Mouse (Mus musculus): ENCODE results near the gene E430018J23Rik.

- TF ChIP-seq CTCF (IDR thresholded peaks at IDR 0.05; ENCODE audit: low read depth, low read length) (no peak), GATA2 (IDR thresholded peaks at IDR 0.05; ENCODE audit: borderline replicate concordance, low read depth, low read length) (no peak), GATA1 (IDR thresholded peaks at IDR 0.05; ENCODE audit: borderline replicate concordance, low read length) (no peak), TAL1 (conservative IDR thresholded peaks at IDR 0.05; ENCODE audit: low read depth, low read length) (no peak), POLR2AphosphoS5 (IDR thresholded peaks at IDR 0.05; ENCODE audit: insufficient replicate concordance, low read depth, low read length) (no peak)
These were observed 32.0 kb downstream of the E430018J23Rik start for GRCm38 (mm10) chr7:127361449-127361848.

Measured in G1E (cell line).